Mouse (Mus musculus) layer of hippocampus, adult 9-11 months (tissue): ENCODE measurements at regions not wholly inside any gene's neighbourhood (a gene's known extent, or its start where the extent isn't known, plus 50 kb on each side); places are given as distances from the start of the nearest gene placed in this dataset.
A peak's percentile ranks its signal among the peaks of the same experiment; 100 is the strongest.

ENCODE experiments used
- DNase-seq: peaks from one replicate; pipeline ENCODE4 v3.0.0; 2022

GRCm38 (mm10) chr5:29142957-29143356, 52.8 kb upstream of the Rnf32 start:
- DNase-seq, result no peak

GRCm38 (mm10) chr5:29142502-29142901, 53.3 kb upstream of the Rnf32 start:
- DNase-seq, result no peak

GRCm38 (mm10) chr5:29137481-29137880, 58.3 kb upstream of the Rnf32 start:
- DNase-seq, result no peak

GRCm38 (mm10) chr5:29132261-29132660, 63.5 kb upstream of the Rnf32 start:
- DNase-seq, result no peak

- DNase-seq, result no peak
Measured at GRCm38 (mm10) chr5:29131762-29132161, 64.0 kb upstream of the Rnf32 start.

GRCm38 (mm10) chr5:29129724-29130123, 66.1 kb upstream of the Rnf32 start:
- no peak for DNase-seq

- DNase-seq, result no peak
Measured at GRCm38 (mm10) chr5:29116942-29117341, 78.8 kb upstream of the Rnf32 start.

- DNase-seq, result no peak
Measured at GRCm38 (mm10) chr5:29112531-29112930, 83.3 kb upstream of the Rnf32 start.

GRCm38 (mm10) chr5:29107276-29107675, 88.5 kb upstream of the Rnf32 start:
- DNase-seq, result no peak

GRCm38 (mm10) chr5:29083288-29083687, 112.5 kb upstream of the Rnf32 start:
- DNase-seq, result no peak

GRCm38 (mm10) chr5:29054393-29054792, 141.4 kb upstream of the Rnf32 start:
- DNase-seq, result no peak

- DNase-seq, result peak; percentile 50
Measured at GRCm38 (mm10) chr5:29036636-29037035, 159.2 kb upstream of the Rnf32 start.

- no peak for DNase-seq
Measured at GRCm38 (mm10) chr5:29033462-29033997, 162.3 kb upstream of the Rnf32 start.

- DNase-seq, result no peak
Measured at GRCm38 (mm10) chr5:29030525-29030924, 165.3 kb upstream of the Rnf32 start.

- no peak for DNase-seq
Measured at GRCm38 (mm10) chr5:29029957-29030356, 165.8 kb upstream of the Rnf32 start.

- DNase-seq, result no peak
Measured at GRCm38 (mm10) chr5:29025045-29025444, 170.7 kb upstream of the Rnf32 start.

- no peak for DNase-seq
Measured at GRCm38 (mm10) chr5:28992796-28993195, 203.0 kb upstream of the Rnf32 start.

GRCm38 (mm10) chr5:28979932-28980331, 215.9 kb upstream of the Rnf32 start:
- DNase-seq, result no peak

GRCm38 (mm10) chr5:28970404-28970803, 225.4 kb upstream of the Rnf32 start:
- DNase-seq, result no peak

- DNase-seq, result no peak
Measured at GRCm38 (mm10) chr5:28955036-28955435, 240.8 kb upstream of the Rnf32 start.

- DNase-seq, result no peak
Measured at GRCm38 (mm10) chr5:28947465-28947864, 248.3 kb upstream of the Rnf32 start.

- no peak for DNase-seq
Measured at GRCm38 (mm10) chr5:28943571-28944316, 252.0 kb upstream of the Rnf32 start.

- no peak for DNase-seq
Measured at GRCm38 (mm10) chr5:28940972-28941371, 254.8 kb upstream of the Rnf32 start.

GRCm38 (mm10) chr5:28919296-28920063, 276.3 kb upstream of the Rnf32 start:
- DNase-seq, result no peak
